Mouse (Mus musculus) embryonic fibroblast, embryonic 13.5 days (primary cell): ENCODE data around the gene Kansl2. TPM values are rescaled to one million over a fixed set of nuclear protein-coding genes. Genes with fewer than 3 reads are reported as not detected.

Experiments used
- H3K27ac ChIP-seq: 2 replicates; pipeline ENCODE4 v1.5.1; 2012; ENCODE audit warnings: low read length, control low read depth, inconsistent platforms; ENCODE audit not compliant: insufficient read depth
- H3K4me1 ChIP-seq: 2 replicates; pipeline ENCODE4 v1.6.1; 2011; ENCODE audit warnings: low read length; ENCODE audit not compliant: control insufficient read depth, insufficient read depth
- H3K4me3 ChIP-seq: 2 replicates; pipeline ENCODE4 v1.5.1; 2011; ENCODE audit warnings: mild to moderate bottlenecking, control low read depth, low read length; ENCODE audit not compliant: insufficient read depth
- CTCF ChIP-seq: IDR thresholded peaks from 2 replicates; pipeline ENCODE4 v1.5.1; 2011; ENCODE audit warnings: mild to moderate bottlenecking, control low read depth, low read length, moderate library complexity, borderline replicate concordance; ENCODE audit not compliant: insufficient read depth
- POLR2A ChIP-seq: IDR thresholded peaks from 2 replicates; pipeline ENCODE4 v1.6.1; 2011; ENCODE audit warnings: low read depth, mild to moderate bottlenecking, control low read depth, low read length, moderate library complexity
- polyA plus RNA-seq: library from polyadenylated mRNA; stranded (reverse); fragments of >200 nt; gene quantifications from 2 replicates; pipeline ENCODE4 v1.2.4, GENCODE M21; 2011; ENCODE audit warnings: low read depth; ENCODE audit not compliant: missing spikeins, insufficient read length

The Kansl2 gene
- polyA plus RNA-seq, 1 experiment: 91.2 TPM

GRCm38 (mm10) chr15:98483907-98484886 lies 49.9 kb downstream of the Kansl2 start:
- Histone ChIP-seq H3K27ac (no peak overlapping the region), H3K4me1 (no peaks in the 10 kb centered on the region), H3K4me3 (no peak overlapping the region)
- TF ChIP-seq CTCF (no peak), POLR2A (no peak)

- Histone ChIP-seq H3K27ac (no peak within 1 kb of the TSS), H3K4me1 (no peaks in the 10 kb centered on the region), H3K4me3 (no peak within 1 kb of the TSS)
- TF ChIP-seq CTCF (no peak), POLR2A (no peak)
Measured at GRCm38 (mm10) chr15:98482701-98483100, 51.4 kb downstream of the Kansl2 start, which contains the start of gene Lalba. Gene Lalba (minus strand): TSS chr15:98482721.

- H3K4me1 ChIP-seq: no peaks in the 10 kb centered on the region
- no peak for TF ChIP-seq POLR2A
- no peak for TF ChIP-seq CTCF
- H3K27ac ChIP-seq: no peak overlapping the region
- no peak overlapping the region for H3K4me3 ChIP-seq
Measured at GRCm38 (mm10) chr15:98479568-98480102, 54.4 kb downstream of the Kansl2 start.

- H3K27ac ChIP-seq: no peak overlapping the region
Measured at GRCm38 (mm10) chr15:98476281-98476680, 57.8 kb downstream of the Kansl2 start.

GRCm38 (mm10) chr15:98475382-98475781 lies 58.7 kb downstream of the Kansl2 start:
- no peak for TF ChIP-seq POLR2A
- TF ChIP-seq CTCF: no peak
- H3K4me3 ChIP-seq: no peak overlapping the region
- no peak overlapping the region for H3K27ac ChIP-seq
- H3K4me1 ChIP-seq: no peaks in the 10 kb centered on the region

More at GRCm38 (mm10) chr15:98476281-98476680, 57.8 kb downstream of the Kansl2 start:
- H3K4me1 ChIP-seq: no peaks in the 10 kb centered on the region
- H3K4me3 ChIP-seq: no peak overlapping the region
- TF ChIP-seq CTCF (no peak), POLR2A (no peak)

- TF ChIP-seq POLR2A (no peak), CTCF (no peak)
- H3K27ac ChIP-seq: no peak overlapping the region
- H3K4me3 ChIP-seq: no peak overlapping the region
- H3K4me1 ChIP-seq: no peaks in the 10 kb centered on the region
Measured at GRCm38 (mm10) chr15:98474958-98475357, 59.1 kb downstream of the Kansl2 start.

GRCm38 (mm10) chr15:98471539-98471938 lies 62.5 kb downstream of the Kansl2 start:
- TF ChIP-seq CTCF (no peak), POLR2A (no peak)
- H3K4me3 ChIP-seq: no peak overlapping the region
- no peak overlapping the region for H3K27ac ChIP-seq
- H3K4me1 ChIP-seq: no peaks in the 10 kb centered on the region

GRCm38 (mm10) chr15:98469596-98469995 lies 64.5 kb downstream of the Kansl2 start, which contains the start of gene OR5BS1P:
Gene OR5BS1P (plus strand): TSS chr15:98469896.
- TF ChIP-seq CTCF (no peak), POLR2A (no peak)
- Histone ChIP-seq H3K4me1 (no peaks in the 10 kb centered on the region), H3K27ac (no peak within 1 kb of the TSS), H3K4me3 (no peak within 1 kb of the TSS)

Other genes starting within 250 kb of the Kansl2 start
- 0.38 and 0.40 TPM in 2 replicates for gene Zfp641, start 238.1 kb downstream of the Kansl2 start, polyA plus RNA-seq
- gene Olfr285, start 216.9 kb downstream of the Kansl2 start, polyA plus RNA-seq: not detected in 2 replicates
- gene Olfr284, start 193.3 kb downstream of the Kansl2 start, polyA plus RNA-seq: not detected in 2 replicates
- gene Olfr283, start 153.3 kb downstream of the Kansl2 start, polyA plus RNA-seq: not detected in 2 replicates
- not detected in 2 replicates for gene Olfr282, start 103.0 kb downstream of the Kansl2 start, polyA plus RNA-seq
- not detected in 2 replicates for gene Olfr281, start 81.7 kb downstream of the Kansl2 start, polyA plus RNA-seq
- gene OR5BS1P, start 64.4 kb downstream of the Kansl2 start, polyA plus RNA-seq: not detected in 2 replicates
- not detected in 2 replicates for gene Lalba, start 51.5 kb downstream of the Kansl2 start, polyA plus RNA-seq
- not detected in 2 replicates for gene Olfr279, start 41.9 kb downstream of the Kansl2 start, polyA plus RNA-seq
- 36.3 and 40.6 TPM in 2 replicates for gene Ccnt1, start 36.7 kb upstream of the Kansl2 start, polyA plus RNA-seq
- gene 4930415O20Rik, start 36.7 kb upstream of the Kansl2 start, polyA plus RNA-seq: not detected in 2 replicates
- 49.8 and 56.5 TPM in 2 replicates for gene Adcy6, start 75.8 kb upstream of the Kansl2 start, polyA plus RNA-seq
- gene Cacnb3, start 96.6 kb upstream of the Kansl2 start, polyA plus RNA-seq: 40.5 and 44.2 TPM in 2 replicates
- 58.8 and 62.4 TPM in 2 replicates for gene Ddx23, start 128.6 kb upstream of the Kansl2 start, polyA plus RNA-seq
- 9.6 and 14.3 TPM in 2 replicates for gene Rnd1, start 143.2 kb upstream of the Kansl2 start, polyA plus RNA-seq
- gene Ccdc65, start 173.9 kb upstream of the Kansl2 start, polyA plus RNA-seq: 2.7 and 3.2 TPM in 2 replicates
- 48.6 and 57.3 TPM in 2 replicates for gene Fkbp11, start 193.9 kb upstream of the Kansl2 start, polyA plus RNA-seq
- gene Arf3, start 228.9 kb upstream of the Kansl2 start, polyA plus RNA-seq: 91.3 and 112 TPM in 2 replicates
- 1.9 and 5.8 TPM in 2 replicates for gene Wnt10b, start 243.9 kb upstream of the Kansl2 start, polyA plus RNA-seq